Mouse (Mus musculus): Measurements from ENCODE around the gene Cntd1. TPM values are rescaled to one million over a fixed set of nuclear protein-coding genes. Genes with fewer than 3 reads are reported as not detected.
A peak's percentile ranks its signal among the peaks of the same experiment; 100 is the strongest.

The Cntd1 gene
- polyA plus RNA-seq, 1 experiment = 0.20 TPM

GRCm38 (mm10) chr11:101276319-101277070 is 2.3 kb upstream of the Cntd1 start:
- WGBS = 53% methylated on average over 27 of the region's 27 CpGs
- Histone ChIP-seq H3K4me3 (ENCODE audit: low read depth, low read length) (peak overlapping the region; percentile 21), H3K36me3 (ENCODE audit: control insufficient read depth, insufficient read depth, low read length) (no peaks in the 10 kb centered on the region), H3K4me1 (ENCODE audit: control insufficient read depth, insufficient read depth, insufficient read length, low read length) (peaks cover 21% of the 10 kb centered on the region), H3K27me3 (ENCODE audit: control insufficient read depth, insufficient read depth, low read length) (no peaks in the 10 kb centered on the region), H3K27ac (ENCODE audit: insufficient read depth, low read depth, low read length) (no peak overlapping the region)
- no peak for TF ChIP-seq CTCF (IDR thresholded peaks at IDR 0.05; ENCODE audit: extremely low read depth, insufficient read length, insufficient replicate concordance, low read depth, low read length)
- TF ChIP-seq POLR2A (IDR thresholded peaks at IDR 0.05; ENCODE audit: low read depth, low read length) = no peak

DNA sequence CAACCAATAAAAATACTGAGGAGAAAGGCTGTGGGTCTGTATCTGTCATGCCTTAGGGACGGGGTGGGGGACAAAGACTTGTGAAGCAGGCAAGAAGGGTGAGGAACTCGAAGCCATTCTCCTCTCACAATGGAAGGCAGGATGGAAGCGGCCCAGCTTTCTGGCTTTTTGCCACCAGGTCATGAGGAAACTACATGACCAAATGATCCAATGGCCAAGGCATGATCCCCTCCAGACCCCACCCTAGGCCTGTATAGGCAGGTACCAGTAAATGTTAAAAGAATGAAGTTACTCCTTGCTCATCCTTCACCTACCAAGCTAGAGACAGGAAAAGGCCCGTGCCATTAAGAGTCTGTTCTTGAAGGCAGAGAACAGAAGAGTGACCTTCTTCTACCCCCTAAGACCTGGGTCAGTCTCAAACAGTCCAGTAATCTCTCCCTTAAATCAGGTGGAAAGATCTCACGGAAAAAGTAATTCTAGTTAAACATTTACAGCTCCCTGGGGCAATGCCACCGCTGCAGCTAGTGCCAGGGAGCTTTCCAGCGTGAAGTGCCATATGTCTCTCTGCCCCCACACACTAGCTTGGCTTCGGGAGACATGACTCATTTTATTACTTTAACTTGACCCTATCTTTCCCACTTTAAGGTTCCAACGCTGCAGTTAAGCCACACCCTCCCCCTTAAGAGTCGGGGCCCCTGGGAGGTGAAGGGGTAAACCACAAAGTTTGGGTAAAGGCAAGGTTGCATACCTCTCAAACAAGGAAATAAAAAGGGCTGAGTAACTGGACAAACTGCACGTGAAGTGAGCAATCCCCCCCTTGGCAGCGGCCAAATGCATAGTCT is 1.2 kb upstream of the Cntd1 start:
- WGBS = 18% methylated on average over 12 of the region's 12 CpGs
- no peaks in the 10 kb centered on the region for H3K36me3 ChIP-seq (ENCODE audit: control insufficient read depth, insufficient read depth, low read length)
- peak overlapping the region; percentile 76 for H3K4me3 ChIP-seq (ENCODE audit: low read depth, low read length)
- H3K4me1 ChIP-seq (ENCODE audit: control insufficient read depth, insufficient read depth, insufficient read length, low read length) = peaks cover 21% of the 10 kb centered on the region
- peak overlapping the region; percentile 94 for H3K27ac ChIP-seq (ENCODE audit: insufficient read depth, low read depth, low read length)
- no peaks in the 10 kb centered on the region for H3K27me3 ChIP-seq (ENCODE audit: control insufficient read depth, insufficient read depth, low read length)
- TF ChIP-seq CTCF (IDR thresholded peaks at IDR 0.05; ENCODE audit: extremely low read depth, insufficient read length, insufficient replicate concordance, low read depth, low read length) = no peak
- TF ChIP-seq POLR2A (IDR thresholded peaks at IDR 0.05; ENCODE audit: low read depth, low read length) = no peak

DNA sequence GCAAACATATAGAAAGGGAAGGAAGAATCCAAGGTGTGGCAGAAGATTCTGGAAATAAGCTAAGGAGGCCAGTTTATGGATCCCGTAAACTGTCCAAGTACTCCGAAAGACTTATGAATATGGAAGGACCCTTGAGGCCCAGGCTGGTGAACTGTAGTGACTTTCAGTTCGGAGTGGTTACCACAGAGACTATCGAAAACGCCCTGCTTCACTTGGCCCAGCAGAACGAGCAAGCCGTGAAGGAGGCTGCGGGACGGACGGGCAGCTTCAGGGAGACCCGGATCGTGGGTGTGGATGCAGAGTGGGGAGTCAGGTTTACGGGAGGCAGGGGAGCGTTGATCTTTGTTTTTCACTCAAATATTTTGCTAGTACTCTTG is 369 bp downstream of the Cntd1 start:
- peaks cover 24% of the 10 kb centered on the region for H3K4me1 ChIP-seq (ENCODE audit: control insufficient read depth, insufficient read depth, insufficient read length, low read length)
- no peaks in the 10 kb centered on the region for H3K36me3 ChIP-seq (ENCODE audit: control insufficient read depth, insufficient read depth, low read length)
- H3K27me3 ChIP-seq (ENCODE audit: control insufficient read depth, insufficient read depth, low read length) = no peaks in the 10 kb centered on the region
- H3K4me3 ChIP-seq (ENCODE audit: low read depth, low read length) = peak overlapping the region; percentile 76
- TF ChIP-seq CTCF (IDR thresholded peaks at IDR 0.05; ENCODE audit: extremely low read depth, insufficient read length, insufficient replicate concordance, low read depth, low read length) = no peak
- no peak overlapping the region for H3K27ac ChIP-seq (ENCODE audit: insufficient read depth, low read depth, low read length)
- 58% methylated on average over 14 of the region's 14 CpGs for WGBS

GRCm38 (mm10) chr11:101280837-101281236 is 2.0 kb downstream of the Cntd1 start:
- WGBS = 78% methylated on average over 7 of the region's 7 CpGs
- no peak overlapping the region for H3K27ac ChIP-seq (ENCODE audit: insufficient read depth, low read depth, low read length)
- peaks cover 24% of the 10 kb centered on the region for H3K4me1 ChIP-seq (ENCODE audit: control insufficient read depth, insufficient read depth, insufficient read length, low read length)

GRCm38 (mm10) chr11:101282896-101283295 is 4.1 kb downstream of the Cntd1 start:
- peaks cover 8% of the 10 kb centered on the region for H3K4me1 ChIP-seq (ENCODE audit: control insufficient read depth, insufficient read depth, insufficient read length, low read length)
- TF ChIP-seq POLR2A (IDR thresholded peaks at IDR 0.05; ENCODE audit: low read depth, low read length) (no peak), CTCF (IDR thresholded peaks at IDR 0.05; ENCODE audit: extremely low read depth, insufficient read length, insufficient replicate concordance, low read depth, low read length) (no peak)
- 35% methylated on average over 5 of the region's 5 CpGs for WGBS
- peaks cover 5% of the 10 kb centered on the region for H3K36me3 ChIP-seq (ENCODE audit: control insufficient read depth, insufficient read depth, low read length)
- H3K27ac ChIP-seq (ENCODE audit: insufficient read depth, low read depth, low read length) = no peak overlapping the region
- no peak overlapping the region for H3K4me3 ChIP-seq (ENCODE audit: low read depth, low read length)
- no peaks in the 10 kb centered on the region for H3K27me3 ChIP-seq (ENCODE audit: control insufficient read depth, insufficient read depth, low read length)

More at GRCm38 (mm10) chr11:101280837-101281236, 2.0 kb downstream of the Cntd1 start:
- Histone ChIP-seq H3K27me3 (ENCODE audit: control insufficient read depth, insufficient read depth, low read length) (no peaks in the 10 kb centered on the region), H3K4me3 (ENCODE audit: low read depth, low read length) (no peak overlapping the region), H3K36me3 (ENCODE audit: control insufficient read depth, insufficient read depth, low read length) (no peaks in the 10 kb centered on the region; the same call in 1 of the 2 replicates)
- TF ChIP-seq CTCF (IDR thresholded peaks at IDR 0.05; ENCODE audit: extremely low read depth, insufficient read length, insufficient replicate concordance, low read depth, low read length) (no peak), POLR2A (IDR thresholded peaks at IDR 0.05; ENCODE audit: low read depth, low read length) (no peak)

- Histone ChIP-seq H3K4me1 (ENCODE audit: control insufficient read depth, insufficient read depth, insufficient read length, low read length) (peaks cover 5% of the 10 kb centered on the region), H3K36me3 (ENCODE audit: control insufficient read depth, insufficient read depth, low read length) (peaks cover 11% of the 10 kb centered on the region), H3K4me3 (ENCODE audit: low read depth, low read length) (no peak overlapping the region), H3K27me3 (ENCODE audit: control insufficient read depth, insufficient read depth, low read length) (no peaks in the 10 kb centered on the region), H3K27ac (ENCODE audit: insufficient read depth, low read depth, low read length) (no peak overlapping the region)
- TF ChIP-seq CTCF (IDR thresholded peaks at IDR 0.05; ENCODE audit: extremely low read depth, insufficient read length, insufficient replicate concordance, low read depth, low read length) (no peak), POLR2A (IDR thresholded peaks at IDR 0.05; ENCODE audit: low read depth, low read length) (no peak)
- 33% methylated on average over 4 of the region's 4 CpGs for WGBS
Observed at GRCm38 (mm10) chr11:101283805-101284204, 5.0 kb downstream of the Cntd1 start.

DNA sequence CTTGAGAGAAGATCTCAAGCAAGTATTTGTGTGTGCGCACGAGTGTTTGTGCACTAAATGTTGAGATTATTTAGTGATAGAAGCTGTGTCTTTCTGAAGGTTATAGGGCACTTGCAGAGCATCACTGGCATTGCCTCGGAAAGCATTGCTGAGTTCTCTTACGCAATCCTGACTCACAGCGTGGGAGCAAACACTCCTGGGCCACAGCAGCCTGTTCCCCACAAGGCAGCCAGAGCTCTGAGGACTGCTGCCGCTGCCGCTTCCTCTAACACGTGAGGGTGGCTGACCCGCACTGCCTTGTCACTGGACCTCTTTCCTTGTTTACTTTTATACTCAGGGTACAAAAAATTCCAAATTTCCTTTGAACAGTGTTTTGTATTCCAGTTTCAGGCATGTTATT is 8.5 kb downstream of the Cntd1 start:
- no peak overlapping the region for H3K4me3 ChIP-seq (ENCODE audit: low read depth, low read length)
- 0 out of 2 replicates have a peak, but pooled peaks cover 2% of the 10 kb centered on the region for H3K4me1 ChIP-seq (ENCODE audit: control insufficient read depth, insufficient read depth, insufficient read length, low read length)
- H3K27ac ChIP-seq (ENCODE audit: insufficient read depth, low read depth, low read length) = no peak overlapping the region
- no peaks in the 10 kb centered on the region for H3K27me3 ChIP-seq (ENCODE audit: control insufficient read depth, insufficient read depth, low read length)
- 68% methylated on average over 9 of the region's 9 CpGs for WGBS
- TF ChIP-seq CTCF (IDR thresholded peaks at IDR 0.05; ENCODE audit: extremely low read depth, insufficient read length, insufficient replicate concordance, low read depth, low read length) (no peak), POLR2A (IDR thresholded peaks at IDR 0.05; ENCODE audit: low read depth, low read length) (no peak)
- peaks cover 44% of the 10 kb centered on the region for H3K36me3 ChIP-seq (ENCODE audit: control insufficient read depth, insufficient read depth, low read length)
